Mouse (Mus musculus): Measurements from ENCODE around the gene Abce1. TPM values are rescaled to one million over a fixed set of nuclear protein-coding genes. Genes with fewer than 3 reads are reported as not detected.
A peak's percentile ranks its signal among the peaks of the same experiment; 100 is the strongest.

Gene Abce1
- polyA plus RNA-seq (2015; fragmentation: Nextera tagmentation; extraction: Ambion mirVana) = 84.5 and 86.5 TPM in 2 replicates

DNA sequence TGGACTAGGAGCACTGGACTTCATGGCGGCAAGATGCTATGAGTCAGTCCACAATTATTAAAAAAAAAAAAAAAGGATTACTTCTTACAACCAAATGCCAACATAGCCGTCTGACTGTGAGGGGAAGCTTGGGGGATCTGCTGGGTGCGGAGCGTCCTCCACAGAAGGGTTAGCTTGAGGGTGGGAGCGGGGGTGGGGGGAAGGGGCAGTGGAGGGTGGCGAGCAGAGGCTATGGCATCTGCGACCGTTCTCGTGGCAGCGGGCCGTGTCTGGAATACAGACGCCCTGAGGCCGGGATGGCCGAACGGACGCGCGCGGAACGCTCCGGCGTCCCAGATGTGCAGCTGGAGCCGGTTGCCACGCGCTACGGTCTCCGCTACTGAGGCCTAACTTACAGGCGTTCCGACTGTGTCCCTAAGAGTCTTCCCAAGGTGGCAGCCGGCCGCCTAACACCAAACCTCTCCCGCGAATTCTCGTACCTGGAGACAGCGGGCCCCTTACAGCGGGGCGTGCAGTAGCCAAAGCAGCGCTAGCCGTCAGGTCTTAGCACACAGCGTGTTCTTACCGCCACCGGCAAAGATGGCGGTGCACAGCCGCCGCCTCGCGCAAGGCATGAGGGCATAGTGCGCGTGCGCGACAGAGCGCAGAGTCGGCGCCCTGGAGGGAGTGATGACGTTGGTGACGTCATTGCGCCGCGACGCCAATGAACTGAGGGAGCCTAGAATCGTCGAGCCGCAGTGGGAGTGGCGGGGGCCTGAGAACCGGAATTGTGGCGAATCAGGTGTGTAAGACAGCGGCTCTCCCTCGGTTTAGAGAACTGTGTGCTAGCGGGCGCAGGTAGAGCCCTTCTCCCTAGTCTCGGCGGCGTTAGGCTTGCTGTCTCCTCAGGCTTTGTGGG is at the start of gene Abce1, which contains the start of gene Anapc10:
Abce1 (minus strand) TSS at position 677 of the 898 bp plus-strand sequence.
Anapc10 (plus strand) TSS at position 757 of the 898 bp plus-strand sequence.
- Histone ChIP-seq H3K27me3 (no peaks in the 10 kb centered on the region), H3K4me1 (peaks cover 19% of the 10 kb centered on the region), H3K9me3 (no peaks in the 10 kb centered on the region), H3K27ac (replicated peaks) (peak within 1 kb of the TSS; percentile 86), H3K36me3 (peaks cover 18% of the 10 kb centered on the region), H3K4me3 (peak within 1 kb of the TSS; percentile 81), H3K9ac (replicated peaks) (peak within 1 kb of the TSS; percentile 73), H3K4me2 (replicated peaks) (peak within 1 kb of the TSS; percentile 86)
- ATAC-seq (replicated peaks) = peak; percentile 98
- under 1% methylated on average over 73 of the region's 73 CpGs for WGBS

DNA sequence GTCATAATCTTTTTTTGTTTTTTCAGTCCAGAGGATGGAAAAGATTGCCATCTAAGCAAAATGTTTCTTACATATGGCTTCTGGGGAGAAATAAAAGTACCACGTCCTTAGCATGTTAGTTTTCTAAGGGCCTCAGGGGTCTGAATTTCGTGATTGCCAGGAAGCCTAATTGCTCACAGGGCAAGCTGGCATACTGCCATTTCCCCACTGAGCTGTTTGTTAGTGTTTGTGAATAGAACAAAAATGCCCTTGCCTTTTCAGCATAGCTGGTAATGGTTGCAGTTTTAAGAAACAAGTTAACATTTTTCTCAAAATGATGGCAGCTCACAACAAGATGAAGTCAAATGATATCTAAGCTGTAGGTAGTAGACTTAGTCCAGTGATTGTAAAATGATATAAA is 38.8 kb upstream of the Abce1 start:
- Histone ChIP-seq H3K36me3 (0 out of 2 replicates have a peak, but pooled peaks cover under 1% of the 10 kb centered on the region), H3K27me3 (no peaks in the 10 kb centered on the region), H3K4me1 (peaks cover 7% of the 10 kb centered on the region), H3K27ac (replicated peaks) (no peak overlapping the region), H3K4me2 (replicated peaks) (no peak overlapping the region), H3K4me3 (no peak overlapping the region), H3K9me3 (no peaks in the 10 kb centered on the region), H3K9ac (replicated peaks) (no peak overlapping the region)
- WGBS = 3% methylated on average over 2 of the region's 2 CpGs
- peak; percentile 71 for ATAC-seq (replicated peaks)

DNA sequence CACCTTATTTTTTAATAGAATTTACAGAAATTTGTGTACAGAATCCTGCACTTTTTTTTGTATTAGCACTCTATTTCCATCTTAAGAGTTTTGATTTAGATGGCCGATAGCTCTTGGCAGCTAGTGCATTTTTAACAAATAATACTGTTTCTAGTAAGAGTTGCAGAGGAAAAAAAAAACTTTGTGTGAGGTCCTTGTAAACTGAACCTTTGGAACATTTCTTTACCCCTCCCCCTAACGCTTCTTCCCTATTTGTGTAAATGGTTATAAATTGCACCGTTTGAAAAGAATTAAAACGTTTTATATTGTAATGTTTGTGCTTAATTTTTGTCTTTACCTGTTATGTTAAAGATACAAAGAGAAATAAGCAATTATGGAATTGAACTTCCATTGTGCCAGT is 37.1 kb upstream of the Abce1 start:
- Histone ChIP-seq H3K9ac (replicated peaks) (no peak overlapping the region), H3K36me3 (0 out of 2 replicates have a peak, but pooled peaks cover 2% of the 10 kb centered on the region), H3K27ac (replicated peaks) (no peak overlapping the region), H3K27me3 (no peaks in the 10 kb centered on the region), H3K4me1 (peaks cover 7% of the 10 kb centered on the region), H3K9me3 (no peaks in the 10 kb centered on the region), H3K4me3 (no peak overlapping the region), H3K4me2 (replicated peaks) (no peak overlapping the region)
- WGBS = 56% methylated on average over 4 of the region's 4 CpGs
- ATAC-seq (replicated peaks) = no peak

DNA sequence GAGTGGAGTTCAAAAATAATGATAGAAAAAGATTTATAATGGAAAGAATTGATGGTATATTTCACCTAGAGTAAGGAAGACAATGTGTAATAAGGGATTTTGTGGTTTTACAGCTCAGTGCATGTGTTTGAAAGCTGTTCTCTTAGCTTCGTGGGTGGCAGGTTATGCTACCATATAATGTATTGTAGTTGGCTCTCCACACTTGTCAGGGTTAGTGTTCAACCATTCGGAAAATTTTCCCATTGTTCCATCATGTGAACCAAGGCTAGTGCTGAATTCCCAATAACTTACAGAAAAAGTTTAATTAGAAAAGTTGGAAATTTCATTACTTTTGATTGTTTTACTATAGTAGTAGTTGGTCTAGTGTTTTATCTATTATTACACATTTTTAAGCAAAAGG is 36.6 kb upstream of the Abce1 start:
- H3K9ac ChIP-seq (replicated peaks) = no peak overlapping the region
- 0 out of 2 replicates have a peak, but pooled peaks cover 2% of the 10 kb centered on the region for H3K36me3 ChIP-seq
- WGBS = 20% methylated on average over 2 of the region's 2 CpGs

DNA sequence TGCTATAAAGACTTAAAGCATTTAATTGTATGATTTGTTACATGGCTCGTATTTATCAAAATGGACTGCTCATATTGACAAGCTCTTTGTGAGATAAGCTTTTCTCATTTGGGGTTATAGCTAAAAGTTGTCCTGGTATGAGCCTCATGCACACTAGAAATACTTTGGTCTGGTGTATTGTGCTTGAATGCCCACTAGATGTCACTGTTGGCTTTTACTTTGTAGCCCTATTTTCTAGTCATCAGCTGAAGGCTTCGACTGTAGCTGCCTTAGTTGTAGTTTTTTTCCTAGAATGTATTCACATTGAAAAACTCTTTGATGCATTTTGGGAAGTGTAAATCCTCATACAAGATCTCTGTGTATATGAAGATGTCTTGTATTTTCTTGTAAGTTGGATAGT is 22.8 kb upstream of the Abce1 start:
- ATAC-seq (replicated peaks) = peak; percentile 68
- no peak overlapping the region for H3K9ac ChIP-seq (replicated peaks)

More for the DNA sequence above, 36.6 kb upstream of the Abce1 start:
- Histone ChIP-seq H3K4me3 (no peak overlapping the region), H3K27ac (replicated peaks) (no peak overlapping the region), H3K9me3 (no peaks in the 10 kb centered on the region), H3K4me1 (peaks cover 7% of the 10 kb centered on the region), H3K4me2 (replicated peaks) (no peak overlapping the region), H3K27me3 (no peaks in the 10 kb centered on the region)
- ATAC-seq (replicated peaks) = no peak

DNA sequence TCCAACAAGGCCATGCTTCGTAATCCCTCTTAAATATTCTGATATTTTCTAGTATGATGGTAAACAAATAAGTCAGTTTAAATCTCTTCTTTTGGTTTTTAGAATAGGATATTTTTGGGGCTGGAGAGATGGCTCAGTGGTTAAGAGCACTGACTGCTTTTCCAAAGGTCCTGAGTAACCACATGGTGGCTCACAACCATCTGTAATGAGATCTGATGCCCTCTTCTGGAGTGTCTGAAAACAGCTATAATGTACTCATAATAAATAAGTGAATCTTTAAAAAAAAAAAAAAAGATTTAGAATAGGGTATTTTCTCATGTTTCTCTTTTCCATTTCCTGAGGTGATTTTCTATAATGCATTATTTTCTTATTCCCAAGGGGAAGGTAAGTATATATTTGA is 16.4 kb upstream of the Abce1 start:
- H3K4me1 ChIP-seq = no peaks in the 10 kb centered on the region
- H3K27me3 ChIP-seq = no peaks in the 10 kb centered on the region
- H3K9me3 ChIP-seq = no peaks in the 10 kb centered on the region
- 98% methylated on average over 1 of the region's 1 CpGs for WGBS
- peaks cover 26% of the 10 kb centered on the region for H3K36me3 ChIP-seq
- no peak overlapping the region for H3K4me2 ChIP-seq (replicated peaks)
- no peak overlapping the region for H3K9ac ChIP-seq (replicated peaks)
- H3K27ac ChIP-seq (replicated peaks) = no peak overlapping the region
- no peak for ATAC-seq (replicated peaks)
- H3K4me3 ChIP-seq = no peak overlapping the region

More for the DNA sequence above, 22.8 kb upstream of the Abce1 start:
- H3K4me1 ChIP-seq = no peaks in the 10 kb centered on the region
- no peak overlapping the region for H3K4me3 ChIP-seq
- H3K36me3 ChIP-seq = peaks cover 5% of the 10 kb centered on the region; the same call in 1 of the 2 replicates
- H3K27me3 ChIP-seq = no peaks in the 10 kb centered on the region
- H3K27ac ChIP-seq (replicated peaks) = no peak overlapping the region
- no peaks in the 10 kb centered on the region for H3K9me3 ChIP-seq
- no peak overlapping the region for H3K4me2 ChIP-seq (replicated peaks)
- 16% methylated on average over 2 of the region's 2 CpGs for WGBS

DNA sequence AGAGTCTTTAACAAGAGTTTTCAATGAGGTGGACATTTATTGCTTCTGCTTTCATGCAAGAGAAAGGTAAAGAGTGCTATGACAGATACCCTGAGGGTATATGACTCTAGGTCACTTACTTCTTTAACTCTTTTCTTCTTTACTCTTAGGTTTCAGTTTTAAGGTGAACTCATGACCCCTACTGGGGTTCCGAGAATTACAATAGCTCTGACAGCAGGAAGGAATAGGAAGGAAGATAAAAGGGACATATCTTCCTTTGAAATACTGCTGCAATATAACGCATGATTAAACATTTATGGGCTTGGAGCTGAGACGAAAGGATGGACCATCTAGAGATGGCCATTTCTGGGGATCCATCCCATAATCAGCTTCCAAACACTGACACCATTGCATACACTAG is 13.0 kb upstream of the Abce1 start:
- Histone ChIP-seq H3K27ac (replicated peaks) (no peak overlapping the region), H3K36me3 (peaks cover 43% of the 10 kb centered on the region), H3K9me3 (no peaks in the 10 kb centered on the region), H3K4me2 (replicated peaks) (no peak overlapping the region), H3K4me3 (no peak overlapping the region), H3K27me3 (no peaks in the 10 kb centered on the region), H3K9ac (replicated peaks) (no peak overlapping the region), H3K4me1 (no peaks in the 10 kb centered on the region)
- no peak for ATAC-seq (replicated peaks)
- 67% methylated on average over 3 of the region's 3 CpGs for WGBS

DNA sequence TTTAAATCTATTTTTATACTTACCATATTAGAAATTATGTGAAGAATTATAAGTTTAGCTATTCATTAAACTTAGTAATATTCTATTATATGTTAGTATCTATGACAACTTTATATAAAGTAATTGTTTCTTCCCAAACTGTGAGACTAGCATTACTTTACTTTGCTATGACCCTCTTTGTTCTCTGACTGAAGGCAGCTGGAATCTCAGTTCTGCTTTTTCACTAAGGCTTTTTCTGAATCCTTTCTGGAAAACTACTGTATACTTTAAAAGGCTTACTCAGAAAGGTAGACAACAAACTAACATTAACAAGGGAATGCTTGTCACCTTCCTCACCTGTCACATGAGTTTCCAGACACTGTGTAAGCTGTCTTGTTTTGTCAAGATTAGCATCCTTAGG is 11.8 kb upstream of the Abce1 start:
- no peak for ATAC-seq (replicated peaks)
- Histone ChIP-seq H3K9ac (replicated peaks) (no peak overlapping the region), H3K27ac (replicated peaks) (no peak overlapping the region), H3K27me3 (no peaks in the 10 kb centered on the region), H3K4me3 (no peak overlapping the region), H3K36me3 (peaks cover 43% of the 10 kb centered on the region), H3K9me3 (no peaks in the 10 kb centered on the region), H3K4me1 (no peaks in the 10 kb centered on the region), H3K4me2 (replicated peaks) (no peak overlapping the region)

DNA sequence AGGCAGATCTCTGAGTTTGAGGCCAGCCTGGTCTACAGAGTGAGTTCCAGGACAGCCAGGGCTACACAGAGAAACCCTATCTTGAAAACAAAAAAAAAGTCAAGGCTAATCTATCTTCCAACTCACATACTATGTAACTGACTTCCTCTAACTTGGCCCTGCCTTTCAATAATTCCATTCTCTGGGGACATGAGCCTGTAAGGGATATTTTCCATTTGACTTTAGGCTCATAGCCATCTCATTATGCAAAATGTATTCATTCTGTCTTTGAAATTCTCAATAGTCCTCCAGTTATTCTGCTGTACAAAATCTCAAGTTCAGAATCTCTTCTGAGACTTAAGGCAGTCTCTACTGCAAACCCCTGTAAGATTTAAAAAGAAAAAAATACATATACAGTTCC is 10.0 kb upstream of the Abce1 start:
- Histone ChIP-seq H3K4me2 (replicated peaks) (no peak overlapping the region), H3K36me3 (peaks cover 44% of the 10 kb centered on the region), H3K9ac (replicated peaks) (no peak overlapping the region), H3K27ac (replicated peaks) (no peak overlapping the region), H3K4me1 (no peaks in the 10 kb centered on the region), H3K4me3 (no peak overlapping the region), H3K27me3 (no peaks in the 10 kb centered on the region), H3K9me3 (no peaks in the 10 kb centered on the region)
- no peak for ATAC-seq (replicated peaks)

DNA sequence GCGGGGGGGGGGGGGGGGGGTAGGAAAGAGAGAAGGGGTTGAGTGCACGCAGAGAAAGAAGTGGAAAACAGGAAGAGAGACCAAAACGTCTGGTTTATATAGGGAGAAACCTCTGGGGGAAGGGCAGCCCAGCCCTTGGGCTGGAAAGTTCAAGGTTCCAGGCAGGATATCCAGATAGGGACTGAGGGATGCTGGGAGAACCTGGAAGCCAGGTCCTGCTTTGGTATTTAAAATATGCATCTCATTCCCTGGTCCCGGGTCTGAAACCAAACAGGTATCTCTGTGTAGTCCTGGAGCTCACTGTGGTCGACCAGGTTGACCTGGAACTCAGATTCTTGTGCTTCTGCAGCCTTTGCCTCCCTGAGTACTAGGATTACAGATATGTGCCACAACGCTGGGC is 1.1 kb upstream of the Abce1 start:
- peak overlapping the region; percentile 55 for H3K4me2 ChIP-seq (replicated peaks)
- H3K9me3 ChIP-seq = no peaks in the 10 kb centered on the region
- no peak overlapping the region for H3K9ac ChIP-seq (replicated peaks)
- 51% methylated on average over 6 of the region's 6 CpGs for WGBS
- no peak for ATAC-seq (replicated peaks)
- H3K27ac ChIP-seq (replicated peaks) = no peak overlapping the region
- H3K4me1 ChIP-seq = peaks cover 19% of the 10 kb centered on the region
- no peaks in the 10 kb centered on the region for H3K27me3 ChIP-seq
- H3K4me3 ChIP-seq = no peak overlapping the region
- H3K36me3 ChIP-seq = peaks cover 14% of the 10 kb centered on the region

DNA sequence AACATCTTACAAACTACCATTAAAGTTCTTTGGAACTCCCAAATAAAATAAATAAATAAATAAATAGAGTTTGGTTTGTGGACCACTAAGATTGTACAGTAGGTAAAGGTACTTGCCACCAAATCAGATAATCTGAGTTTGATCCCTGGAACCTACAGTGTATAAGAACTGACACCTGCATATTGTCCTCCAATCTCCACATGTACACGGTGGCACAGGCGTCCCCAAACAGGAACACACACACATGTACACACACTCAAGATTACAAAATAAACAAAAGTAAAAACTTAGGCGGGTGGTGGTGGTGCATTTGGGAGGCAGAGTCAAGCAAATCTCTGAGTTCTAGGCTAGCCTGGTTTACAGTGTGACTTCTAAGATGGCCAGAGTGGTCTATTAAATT is 4.9 kb downstream of the Abce1 start:
- H3K4me1 ChIP-seq = peaks cover 9% of the 10 kb centered on the region
- H3K9me3 ChIP-seq = no peaks in the 10 kb centered on the region
- 99% methylated on average over 3 of the region's 3 CpGs for WGBS
- H3K27me3 ChIP-seq = no peaks in the 10 kb centered on the region
- no peak overlapping the region for H3K4me3 ChIP-seq
- ATAC-seq (replicated peaks) = no peak
- H3K27ac ChIP-seq (replicated peaks) = no peak overlapping the region
- no peak overlapping the region for H3K4me2 ChIP-seq (replicated peaks)
- H3K9ac ChIP-seq (replicated peaks) = no peak overlapping the region
- peaks cover 46% of the 10 kb centered on the region for H3K36me3 ChIP-seq

DNA sequence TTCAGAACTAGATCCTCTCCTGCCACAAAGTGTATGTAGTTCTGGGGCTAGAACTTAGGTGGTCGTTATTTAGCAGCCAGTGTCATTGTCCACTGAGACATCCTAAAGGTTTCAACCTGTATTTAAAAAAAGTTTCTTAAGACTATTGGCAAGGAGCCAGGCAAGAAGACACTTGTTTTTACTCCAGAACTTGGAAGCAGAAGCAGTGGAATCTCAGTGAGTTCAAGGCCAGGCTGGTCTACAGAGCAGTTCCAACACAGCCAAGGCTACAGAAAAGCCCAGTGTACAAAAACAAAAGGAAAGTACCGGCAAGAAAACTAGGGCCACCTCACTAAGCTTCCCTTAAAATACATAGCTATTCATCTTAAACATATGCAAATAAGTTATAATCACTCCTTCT is 19.0 kb downstream of the Abce1 start:
- WGBS = 80% methylated on average over 2 of the region's 2 CpGs
- Histone ChIP-seq H3K4me2 (replicated peaks) (no peak overlapping the region), H3K4me3 (no peak overlapping the region), H3K9me3 (no peaks in the 10 kb centered on the region), H3K4me1 (no peaks in the 10 kb centered on the region), H3K27me3 (no peaks in the 10 kb centered on the region), H3K9ac (replicated peaks) (no peak overlapping the region), H3K36me3 (peaks cover 62% of the 10 kb centered on the region), H3K27ac (replicated peaks) (no peak overlapping the region)
- ATAC-seq (replicated peaks) = no peak
